Mouse (Mus musculus) heart, postnatal 0 days (tissue): ENCODE results near the gene Cckbr.

Experiments
- CTCF ChIP-seq: IDR thresholded peaks from 2 replicates; pipeline ENCODE4 v1.5.1; 2016; ENCODE audit warnings: antibody characterized with exemption, control low read depth, low read depth
- EP300 ChIP-seq: IDR thresholded peaks from 2 replicates; pipeline ENCODE4 v1.6.1; 2016; ENCODE audit warnings: antibody characterized with exemption, low read depth

DNA sequence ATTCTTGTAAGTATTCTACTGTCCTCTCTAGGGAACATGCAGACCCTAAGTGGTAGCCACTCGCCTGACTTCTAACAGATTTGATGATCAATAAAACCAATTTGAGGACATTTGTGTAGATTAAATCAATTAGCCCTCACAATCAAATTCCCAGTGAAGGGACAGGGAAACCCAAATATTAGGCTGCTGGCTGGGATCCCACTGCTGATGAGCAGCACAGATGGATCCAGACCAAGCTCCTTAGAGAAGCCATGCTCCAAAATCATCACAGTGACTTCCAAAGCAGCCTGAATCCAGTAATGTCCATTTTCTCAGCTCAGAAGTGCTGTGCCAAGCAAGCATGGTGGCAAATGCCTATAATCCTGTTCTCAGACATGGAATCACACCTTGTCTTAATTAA is 74.1 kb downstream of the Cckbr start:
- TF ChIP-seq EP300 (no peak), CTCF (no peak)
